Mouse (Mus musculus) lung, embryonic 15.5 days (tissue): ENCODE measurements around the gene Prg2. TPM values are rescaled to one million over a fixed set of nuclear protein-coding genes. Genes with fewer than 3 reads are reported as not detected.

ENCODE experiments used
- ATAC-seq: fragments of 200-750 bp; cut with Nextera tagmentation; 2 replicates; pipeline ENCODE4 v1.8.0; 2017; ENCODE audit warnings: moderate number of reproducible peaks, borderline replicate concordance; ENCODE audit not compliant: low FRiP score, low TSS enrichment; ENCODE audit errors: extremely low read depth
- H3K27ac ChIP-seq: fragments of 300-500 bp; sonication (generic); 2 replicates; pipeline ENCODE4 v1.5.1; 2015; ENCODE audit warnings: moderate library complexity, mild to moderate bottlenecking, inconsistent platforms
- H3K27me3 ChIP-seq: fragments of 300-500 bp; sonication (generic); 2 replicates; pipeline ENCODE4 v1.6.1; 2015; ENCODE audit warnings: inconsistent platforms
- H3K36me3 ChIP-seq: fragments of 300-500 bp; sonication (generic); 2 replicates; pipeline ENCODE4 v1.6.1; 2015; ENCODE audit warnings: inconsistent platforms
- H3K4me1 ChIP-seq: fragments of 300-500 bp; sonication (generic); 2 replicates; pipeline ENCODE4 v1.6.1; 2015; ENCODE audit warnings: inconsistent platforms
- H3K4me2 ChIP-seq: fragments of 300-500 bp; sonication (generic); 2 replicates; pipeline ENCODE4 v1.6.1; 2015; ENCODE audit warnings: inconsistent platforms, mild to moderate bottlenecking, moderate library complexity
- H3K4me3 ChIP-seq: fragments of 300-500 bp; sonication (generic); 2 replicates; pipeline ENCODE4 v1.5.1; 2015; ENCODE audit warnings: mild to moderate bottlenecking, inconsistent platforms
- H3K9ac ChIP-seq: fragments of 300-500 bp; sonication (generic); 2 replicates; pipeline ENCODE4 v1.6.1; 2015; ENCODE audit warnings: inconsistent platforms
- H3K9me3 ChIP-seq: fragments of 300-500 bp; sonication (generic); 2 replicates; pipeline ENCODE4 v1.6.1; 2016; ENCODE audit warnings: inconsistent platforms
- WGBS: fragments of 180-500 bp; shearing (Covaris S2); methylation state at CpG from one replicate; pipeline ENCODE4 v1.1.7; 2015; 5-methylcytosine and 5-hydroxymethylcytosine counted together
- polyA plus RNA-seq: library from polyadenylated mRNA; unstranded; fragments of >200 nt; fragmentation: Nextera tagmentation; extraction: Ambion mirVana; gene quantifications from 2 replicates; pipeline ENCODE4 v1.2.1, GENCODE M21; 2015

Prg2 gene
- polyA plus RNA-seq, 1 experiment from 2014 or later = 0.24 TPM

DNA sequence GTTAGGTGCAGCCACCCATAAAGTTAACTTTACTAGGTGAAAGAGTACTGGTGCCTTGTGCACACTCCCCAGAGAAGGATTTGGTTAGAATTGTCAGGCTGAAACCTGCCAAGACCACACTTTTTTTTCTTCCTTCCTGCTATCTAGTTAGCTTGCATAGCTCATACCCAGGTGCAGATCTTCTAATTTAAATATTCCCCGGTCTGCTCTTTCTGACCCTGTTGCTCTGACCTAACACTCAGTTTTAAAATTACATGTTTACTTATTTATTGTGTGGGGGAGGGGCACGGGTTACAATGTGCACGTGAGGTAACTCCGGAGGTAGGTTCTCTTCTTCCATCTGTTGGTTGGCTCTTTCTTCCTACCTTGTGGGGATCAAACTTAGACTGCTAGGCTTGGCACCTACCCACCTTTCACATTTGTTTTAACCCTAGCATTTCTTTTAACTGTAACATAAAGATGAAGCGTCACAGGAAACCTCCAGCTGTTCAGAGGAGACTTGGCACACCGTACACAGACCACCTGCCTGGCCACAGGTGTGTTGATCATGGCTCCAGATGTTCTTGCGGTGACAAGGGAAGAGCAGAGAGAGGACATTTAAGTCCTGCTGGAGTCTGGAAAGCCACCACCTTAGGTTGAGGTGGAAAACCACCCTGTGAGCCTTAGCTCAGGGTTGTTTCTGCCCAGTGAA, 16.0 kb upstream of the Prg2 start:
- WGBS = 85% methylated on average over 7 of the region's 7 CpGs

DNA sequence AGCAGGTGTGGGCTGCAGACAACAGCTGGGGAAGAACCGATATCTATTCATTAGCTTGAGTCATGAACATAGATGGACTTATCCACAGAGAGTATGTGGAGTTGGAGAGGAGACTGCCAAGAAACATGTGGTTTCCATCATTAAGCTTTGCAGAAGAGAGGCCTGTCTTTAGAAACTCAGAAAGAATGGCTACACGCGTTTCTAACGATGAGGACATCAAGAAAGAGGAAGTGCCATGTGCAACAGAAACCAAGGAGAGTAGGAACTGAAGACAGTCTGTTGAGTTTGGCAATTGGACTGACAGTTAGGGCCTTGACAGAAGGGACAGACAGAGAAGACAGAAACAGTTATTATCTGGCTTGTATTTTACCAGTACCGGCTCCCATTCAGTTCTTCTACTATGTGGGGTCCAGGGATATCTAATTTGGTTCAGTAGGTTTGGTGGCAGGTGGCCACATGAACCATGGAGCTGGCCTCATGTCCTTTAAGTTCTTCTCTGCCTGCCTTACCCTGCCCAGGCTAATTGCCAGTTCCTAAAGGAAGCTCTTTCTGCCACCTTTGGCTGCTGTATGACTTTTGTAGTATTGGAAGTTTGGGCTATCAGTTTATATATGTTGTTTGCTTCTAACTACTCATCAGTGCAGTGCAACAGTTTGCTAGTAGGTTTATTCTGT, 12.8 kb upstream of the Prg2 start:
- Histone ChIP-seq H3K9me3 (no peaks in the 10 kb centered on the region), H3K27me3 (no peaks in the 10 kb centered on the region), H3K4me3 (no peak overlapping the region), H3K4me1 (no peaks in the 10 kb centered on the region), H3K4me2 (no peak overlapping the region), H3K9ac (no peak overlapping the region), H3K36me3 (no peaks in the 10 kb centered on the region), H3K27ac (no peak overlapping the region)
- no peak for ATAC-seq
- 88% methylated on average over 5 of the region's 5 CpGs for WGBS

More for the DNA sequence above, 16.0 kb upstream of the Prg2 start:
- no peaks in the 10 kb centered on the region for H3K27me3 ChIP-seq
- ATAC-seq = no peak
- no peak overlapping the region for H3K9ac ChIP-seq
- H3K9me3 ChIP-seq = no peaks in the 10 kb centered on the region
- peaks cover 5% of the 10 kb centered on the region; the same call in 1 of the 2 replicates for H3K36me3 ChIP-seq
- H3K4me2 ChIP-seq = no peak overlapping the region
- H3K4me1 ChIP-seq = no peaks in the 10 kb centered on the region
- no peak overlapping the region for H3K27ac ChIP-seq
- H3K4me3 ChIP-seq = no peak overlapping the region

DNA sequence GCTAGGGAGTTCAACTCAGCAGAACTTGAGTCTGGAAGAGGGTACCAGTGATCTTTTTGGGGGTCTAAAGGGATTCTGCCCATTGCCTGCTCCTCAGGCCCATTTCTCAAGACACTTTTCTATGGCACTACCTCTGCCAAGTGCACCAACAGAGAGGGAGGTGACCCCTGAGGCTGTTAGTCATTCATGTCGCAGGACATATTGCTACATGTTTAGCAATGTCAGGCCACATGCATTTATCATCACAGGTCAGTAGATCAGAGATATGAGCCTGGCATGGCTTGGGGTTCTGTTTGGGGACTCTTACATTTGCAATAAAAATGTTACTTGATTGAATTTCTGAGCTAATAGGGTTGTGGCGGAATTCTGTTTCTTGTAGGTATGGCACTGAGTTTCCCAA, 4.7 kb upstream of the Prg2 start:
- Histone ChIP-seq H3K4me3 (no peak overlapping the region), H3K4me2 (no peak overlapping the region), H3K27ac (no peak overlapping the region), H3K4me1 (no peaks in the 10 kb centered on the region), H3K9me3 (no peaks in the 10 kb centered on the region), H3K27me3 (no peaks in the 10 kb centered on the region), H3K36me3 (no peaks in the 10 kb centered on the region), H3K9ac (no peak overlapping the region)
- WGBS = 89% methylated on average over 2 of the region's 2 CpGs
- ATAC-seq = no peak

DNA sequence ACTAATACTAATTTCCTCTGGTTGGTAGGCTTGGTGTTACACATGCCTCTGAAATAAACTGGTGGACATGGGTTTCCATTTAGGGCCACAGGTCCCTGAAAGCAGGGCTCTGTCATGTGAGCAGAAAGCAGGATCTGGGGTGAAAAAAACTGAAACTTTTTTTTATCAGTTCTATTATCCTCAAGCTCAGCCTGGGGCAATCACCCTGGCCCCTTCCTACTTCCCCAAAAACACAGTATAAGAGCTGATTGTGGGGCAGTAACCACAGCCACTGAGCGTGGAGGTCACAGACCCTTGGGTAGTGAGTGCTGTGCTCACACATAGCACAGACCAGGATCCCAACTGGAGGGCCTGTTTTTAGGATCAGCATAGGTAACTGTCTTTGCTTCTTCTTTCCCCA, 7.7 kb downstream of the Prg2 start, which contains the start of gene Prg3:
TSS of gene Prg3 (plus strand) at position 286 of the 400 bp plus-strand sequence.
- 61% methylated on average over 1 of the region's 1 CpGs for WGBS

DNA sequence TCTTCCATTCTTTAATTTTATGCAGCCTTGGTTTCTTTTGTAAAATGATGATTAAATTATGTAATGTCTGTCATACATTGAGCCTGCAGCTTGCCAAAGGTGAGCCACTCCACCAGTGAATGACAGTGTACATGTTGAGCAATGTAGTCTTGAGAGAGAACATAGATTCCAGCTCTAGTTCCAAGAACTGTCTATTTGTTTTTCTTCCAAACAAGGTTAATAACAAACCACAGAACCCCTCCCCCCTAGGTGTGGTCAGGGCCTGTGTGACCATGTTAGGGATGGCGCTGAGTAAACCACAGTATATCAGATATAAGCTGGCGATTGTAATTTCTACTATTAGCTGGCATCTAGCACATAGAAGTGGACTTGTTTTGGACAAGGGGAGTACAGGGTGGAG, 16.1 kb downstream of the Prg2 start:
- Histone ChIP-seq H3K27ac (no peak overlapping the region), H3K4me2 (no peak overlapping the region), H3K4me1 (no peaks in the 10 kb centered on the region), H3K9me3 (no peaks in the 10 kb centered on the region), H3K27me3 (no peaks in the 10 kb centered on the region), H3K36me3 (no peaks in the 10 kb centered on the region), H3K9ac (no peak overlapping the region), H3K4me3 (no peak overlapping the region)
- no peak for ATAC-seq
- 82% methylated on average over 2 of the region's 2 CpGs for WGBS

More for the DNA sequence above, 7.7 kb downstream of the Prg2 start, which contains the start of gene Prg3:
- H3K9ac ChIP-seq = no peak within 1 kb of the TSS
- no peak within 1 kb of the TSS for H3K4me3 ChIP-seq
- no peak within 1 kb of the TSS for H3K27ac ChIP-seq
- no peaks in the 10 kb centered on the region for H3K27me3 ChIP-seq
- H3K36me3 ChIP-seq = no peaks in the 10 kb centered on the region
- ATAC-seq = no peak
- H3K9me3 ChIP-seq = no peaks in the 10 kb centered on the region
- no peak within 1 kb of the TSS for H3K4me2 ChIP-seq
- no peaks in the 10 kb centered on the region for H3K4me1 ChIP-seq

DNA sequence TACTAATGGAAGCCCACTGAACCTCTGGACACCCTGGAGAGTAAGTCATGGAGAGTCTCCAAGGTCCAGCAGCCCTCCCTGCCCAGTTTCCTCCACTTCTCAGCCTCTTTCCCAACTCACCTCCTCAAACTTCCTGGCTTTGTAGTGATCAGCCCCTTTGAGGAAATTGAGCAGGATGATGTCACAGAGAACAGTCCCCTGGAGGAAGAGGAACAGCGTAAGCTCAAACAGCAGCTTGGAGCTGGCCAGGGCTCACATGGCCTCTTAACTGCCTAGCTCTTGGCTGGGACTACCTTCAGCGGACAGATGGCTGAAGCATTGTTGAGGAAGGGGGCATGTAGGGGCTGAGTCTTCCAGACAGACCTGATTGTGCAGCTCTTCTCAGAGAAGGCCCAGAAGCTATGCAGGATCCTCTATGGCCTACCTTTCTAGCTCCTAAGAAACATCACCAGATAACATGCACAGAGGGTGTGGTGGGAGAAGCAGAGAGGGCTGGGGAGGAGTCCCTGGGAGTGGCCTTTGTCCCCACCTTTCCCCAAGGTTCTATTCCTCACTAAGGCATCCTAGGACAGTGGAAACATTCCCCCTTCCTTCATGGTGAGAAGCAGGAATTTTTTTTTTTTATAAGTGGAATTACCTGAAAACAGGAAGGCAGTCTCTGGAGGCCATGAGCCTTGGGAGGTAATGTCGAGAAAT, 19.4 kb downstream of the Prg2 start:
- Histone ChIP-seq H3K27ac (peak overlapping the region; percentile 45; the same call in 1 of the 2 replicates), H3K36me3 (no peaks in the 10 kb centered on the region), H3K4me2 (no peak overlapping the region), H3K27me3 (no peaks in the 10 kb centered on the region), H3K9ac (no peak overlapping the region), H3K4me1 (0 out of 2 replicates have a peak, but pooled peaks cover 5% of the 10 kb centered on the region), H3K9me3 (no peaks in the 10 kb centered on the region), H3K4me3 (no peak overlapping the region)
- WGBS = 63% methylated on average over 3 of the region's 3 CpGs
- 0 out of 2 replicates have a peak, but pooled peaks have one; percentile 20 for ATAC-seq

DNA sequence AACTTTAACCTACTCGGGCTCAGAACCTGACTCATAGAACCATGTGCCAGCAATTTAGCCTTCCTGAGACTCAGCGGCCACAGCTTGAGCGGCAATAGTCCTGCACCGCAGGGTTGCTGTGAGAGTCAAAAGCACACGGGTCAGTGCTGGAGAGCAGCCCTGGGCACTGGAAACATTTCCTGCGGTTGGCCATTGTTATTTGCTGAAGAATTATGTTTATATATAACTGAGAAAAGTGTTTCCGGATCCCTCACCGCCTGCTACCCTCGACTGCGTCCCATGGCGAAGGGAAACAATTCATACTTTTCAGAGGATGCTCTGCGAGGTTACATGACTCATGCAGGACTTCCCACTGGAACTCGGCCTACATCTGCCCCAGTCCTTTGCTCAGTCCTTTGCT, 21.2 kb downstream of the Prg2 start:
- H3K27ac ChIP-seq = 0 out of 2 replicates have a peak overlapping the region, but pooled peaks have one; percentile 47
- no peaks in the 10 kb centered on the region for H3K36me3 ChIP-seq
- 59% methylated on average over 13 of the region's 13 CpGs for whole genome bisulfite sequencing
- peak; percentile 55; the same call in 1 of the 2 replicates for ATAC-seq
- H3K9ac ChIP-seq = no peak overlapping the region
- no peak overlapping the region for H3K4me3 ChIP-seq
- H3K27me3 ChIP-seq = no peaks in the 10 kb centered on the region
- no peaks in the 10 kb centered on the region for H3K9me3 ChIP-seq
- 0 out of 2 replicates have a peak, but pooled peaks cover 5% of the 10 kb centered on the region for H3K4me1 ChIP-seq
- H3K4me2 ChIP-seq = no peak overlapping the region

DNA sequence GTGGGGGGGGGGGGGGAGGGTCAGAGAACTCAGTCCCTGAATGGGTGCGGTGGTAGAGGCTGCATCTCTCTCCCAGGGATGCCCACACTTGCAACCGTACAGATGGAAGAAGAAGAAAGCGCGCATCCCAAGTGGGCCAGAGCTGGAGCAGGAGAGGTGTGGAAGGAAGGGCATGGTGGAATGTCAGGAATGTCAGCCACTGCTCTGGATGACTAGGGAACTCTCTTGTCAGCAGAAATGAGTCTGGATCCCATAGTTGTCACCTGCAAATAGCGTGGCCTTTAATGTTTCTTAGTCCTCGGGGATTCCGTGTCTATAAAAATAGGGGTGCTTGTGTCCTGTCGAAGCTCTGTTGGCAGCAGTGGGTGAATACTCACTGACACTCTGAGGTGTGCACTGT, 22.3 kb downstream of the Prg2 start:
- Histone ChIP-seq H3K4me1 (0 out of 2 replicates have a peak, but pooled peaks cover 5% of the 10 kb centered on the region), H3K9me3 (no peaks in the 10 kb centered on the region), H3K27me3 (no peaks in the 10 kb centered on the region), H3K4me2 (no peak overlapping the region), H3K9ac (no peak overlapping the region), H3K4me3 (no peak overlapping the region), H3K36me3 (no peaks in the 10 kb centered on the region), H3K27ac (no peak overlapping the region)
- no peak for ATAC-seq
- 51% methylated on average over 8 of the region's 8 CpGs for WGBS

DNA sequence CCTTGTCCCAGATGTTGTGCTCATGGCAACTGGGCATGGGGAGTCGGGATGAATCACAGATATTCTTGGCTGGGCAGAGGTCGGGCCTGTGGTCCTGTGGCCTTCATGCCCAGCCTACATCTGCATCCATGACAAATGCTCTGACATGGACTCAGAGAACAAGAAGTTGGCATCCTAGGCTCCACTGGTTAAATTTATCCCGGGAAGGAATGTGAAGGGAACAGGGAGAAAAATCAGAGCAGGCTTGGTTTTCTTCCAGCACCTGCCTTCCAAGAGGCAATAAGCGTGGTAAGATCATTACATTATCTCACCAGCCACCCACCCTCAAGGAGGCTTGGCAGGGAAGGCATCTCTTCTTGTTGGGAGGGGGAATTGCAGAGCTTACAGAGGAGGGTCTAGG, 24.1 kb downstream of the Prg2 start:
- ATAC-seq = no peak
- no peak overlapping the region for H3K4me3 ChIP-seq
- H3K4me2 ChIP-seq = no peak overlapping the region
- 0 out of 2 replicates have a peak, but pooled peaks cover 5% of the 10 kb centered on the region for H3K4me1 ChIP-seq
- no peaks in the 10 kb centered on the region for H3K36me3 ChIP-seq
- no peaks in the 10 kb centered on the region for H3K9me3 ChIP-seq
- H3K27ac ChIP-seq = no peak overlapping the region
- H3K9ac ChIP-seq = no peak overlapping the region
- WGBS = 77% methylated on average over 4 of the region's 4 CpGs
- H3K27me3 ChIP-seq = no peaks in the 10 kb centered on the region

DNA sequence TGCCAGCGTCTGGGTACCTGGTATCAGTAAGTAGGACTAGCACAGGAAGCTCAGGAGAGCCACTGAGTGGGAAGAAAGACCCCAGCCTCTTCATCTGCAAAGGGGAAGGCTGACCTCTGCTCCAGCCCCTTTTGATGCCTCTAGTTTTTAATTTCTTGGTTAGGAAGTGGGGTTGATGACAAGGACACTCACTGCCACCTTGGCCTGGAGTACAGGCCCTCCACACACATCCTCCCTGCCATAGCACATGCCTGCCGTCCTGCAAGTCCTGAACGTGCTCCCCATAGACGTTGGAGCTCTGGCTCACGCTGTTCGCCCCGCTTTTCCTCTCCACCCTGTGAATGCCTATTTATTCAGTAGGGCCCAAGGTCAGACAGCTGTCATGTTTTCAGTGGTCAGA, 26.3 kb downstream of the Prg2 start:
- 80% methylated on average over 7 of the region's 7 CpGs for WGBS
- no peak overlapping the region for H3K4me3 ChIP-seq
- no peaks in the 10 kb centered on the region for H3K9me3 ChIP-seq
- no peak overlapping the region for H3K9ac ChIP-seq
- no peak for ATAC-seq
- no peaks in the 10 kb centered on the region for H3K27me3 ChIP-seq
- H3K4me2 ChIP-seq = no peak overlapping the region
- H3K4me1 ChIP-seq = 0 out of 2 replicates have a peak, but pooled peaks cover 6% of the 10 kb centered on the region
- no peaks in the 10 kb centered on the region for H3K36me3 ChIP-seq
- no peak overlapping the region for H3K27ac ChIP-seq

DNA sequence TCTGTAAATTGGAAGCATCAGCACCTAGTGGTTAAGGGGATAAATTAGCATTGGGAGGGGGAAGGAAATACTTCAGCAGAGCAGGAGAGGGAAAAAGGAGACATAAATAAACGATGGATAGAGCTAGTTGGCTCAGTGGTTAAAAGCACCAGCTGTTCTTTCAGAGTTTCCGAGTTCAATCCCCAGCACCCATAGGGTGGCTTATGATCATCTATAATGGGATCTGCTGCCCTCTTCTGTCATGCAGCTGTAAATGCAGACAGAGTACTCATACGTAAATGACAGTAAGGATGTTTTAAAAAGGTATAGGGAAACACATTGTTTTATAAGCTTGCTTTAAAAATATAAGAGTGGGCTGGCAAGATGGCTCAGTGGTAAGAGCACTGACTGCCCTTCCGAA, 27.5 kb downstream of the Prg2 start:
- no peak for ATAC-seq
- H3K4me1 ChIP-seq = peaks cover 9% of the 10 kb centered on the region; the same call in 1 of the 2 replicates
- WGBS = 18% methylated on average over 4 of the region's 4 CpGs
- H3K9me3 ChIP-seq = no peaks in the 10 kb centered on the region
- no peak overlapping the region for H3K4me2 ChIP-seq
- no peaks in the 10 kb centered on the region for H3K36me3 ChIP-seq
- no peak overlapping the region for H3K9ac ChIP-seq
- H3K4me3 ChIP-seq = no peak overlapping the region
- H3K27ac ChIP-seq = no peak overlapping the region
- H3K27me3 ChIP-seq = no peaks in the 10 kb centered on the region

DNA sequence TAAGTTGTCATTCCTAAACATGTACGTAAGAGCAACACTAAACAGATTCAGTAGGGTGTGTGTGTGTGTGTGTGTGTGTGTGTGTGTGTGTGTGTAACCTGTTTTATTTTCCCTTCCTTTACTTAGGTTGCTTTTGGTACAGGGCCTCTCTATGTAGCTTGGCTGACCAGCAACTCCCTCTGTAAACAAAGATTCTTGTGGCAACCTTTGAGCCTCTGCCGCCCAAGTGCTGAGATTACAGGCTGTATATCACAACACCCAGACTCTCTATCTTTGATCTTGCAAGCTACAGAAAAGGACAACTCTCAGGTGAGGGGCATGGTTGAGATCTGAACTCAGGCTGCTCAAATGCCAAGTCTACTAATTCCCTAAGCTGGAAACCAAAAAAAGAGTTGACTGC, 29.0 kb downstream of the Prg2 start:
- H3K9ac ChIP-seq = no peak overlapping the region
- H3K36me3 ChIP-seq = no peaks in the 10 kb centered on the region
- no peak for ATAC-seq
- H3K4me2 ChIP-seq = no peak overlapping the region
- H3K4me3 ChIP-seq = no peak overlapping the region
- H3K9me3 ChIP-seq = no peaks in the 10 kb centered on the region
- 48% methylated on average over 2 of the region's 2 CpGs for WGBS
- H3K4me1 ChIP-seq = peaks cover 8% of the 10 kb centered on the region; the same call in 1 of the 2 replicates
- H3K27ac ChIP-seq = no peak overlapping the region
- no peaks in the 10 kb centered on the region for H3K27me3 ChIP-seq
